Mouse (Mus musculus): ENCODE results near the gene Nucks1. TPM values are rescaled to one million over a fixed set of nuclear protein-coding genes. Genes with fewer than 3 reads are reported as not detected.
A peak's percentile ranks its signal among the peaks of the same experiment; 100 is the strongest.

The Nucks1 gene
- total RNA-seq, 2 experiments from 2014 or later = 158 to 166 TPM

GRCm38 (mm10) chr1:131964100-131964499 lies 53.8 kb downstream of the Nucks1 start:
- no peak for DNase-seq (ENCODE audit: low spot score in 2 of 2)

GRCm38 (mm10) chr1:131964580-131964979 lies 54.2 kb downstream of the Nucks1 start:
- DNase-seq (ENCODE audit: low spot score in 2 of 2) = no peak

- no peak for DNase-seq (ENCODE audit: low spot score in 2 of 2)
Measured at GRCm38 (mm10) chr1:131965818-131966217, 55.5 kb downstream of the Nucks1 start.

GRCm38 (mm10) chr1:131967336-131967735 lies 57.0 kb downstream of the Nucks1 start:
- DNase-seq (ENCODE audit: low spot score in 2 of 2) = no peak

GRCm38 (mm10) chr1:131968556-131968955 lies 58.2 kb downstream of the Nucks1 start:
- DNase-seq (ENCODE audit: low spot score in 2 of 2) = no peak

GRCm38 (mm10) chr1:131968983-131969382 lies 58.6 kb downstream of the Nucks1 start:
- DNase-seq (ENCODE audit: low spot score in 2 of 2) = no peak

- DNase-seq (ENCODE audit: low spot score in 2 of 2) = no peak
Measured at GRCm38 (mm10) chr1:131969825-131970224, 59.5 kb downstream of the Nucks1 start.

GRCm38 (mm10) chr1:131970322-131970660 lies 60.0 kb downstream of the Nucks1 start:
- DNase-seq (ENCODE audit: low spot score in 2 of 2) = no peak

- DNase-seq (ENCODE audit: low spot score in 2 of 2) = no peak
Measured at GRCm38 (mm10) chr1:131970661-131971520, 60.6 kb downstream of the Nucks1 start.

GRCm38 (mm10) chr1:131971771-131972497 lies 61.6 kb downstream of the Nucks1 start:
- no peak for DNase-seq (ENCODE audit: low spot score in 2 of 2)

- DNase-seq (ENCODE audit: low spot score in 2 of 2) = no peak
Measured at GRCm38 (mm10) chr1:131972498-131973334, 62.4 kb downstream of the Nucks1 start.

GRCm38 (mm10) chr1:131973991-131974390 lies 63.7 kb downstream of the Nucks1 start:
- DNase-seq (ENCODE audit: low spot score in 2 of 2) = no peak

GRCm38 (mm10) chr1:131976886-131977285 lies 66.6 kb downstream of the Nucks1 start:
- no peak for DNase-seq (ENCODE audit: low spot score in 2 of 2)

- DNase-seq (ENCODE audit: low spot score in 2 of 2) = no peak
Measured at GRCm38 (mm10) chr1:131980471-131980870, 70.1 kb downstream of the Nucks1 start.

- peak; percentile 47 to 80 for DNase-seq (ENCODE audit: low spot score in 2 of 2)
Measured at GRCm38 (mm10) chr1:131981378-131982013, 71.2 kb downstream of the Nucks1 start.

GRCm38 (mm10) chr1:131982907-131983306 lies 72.6 kb downstream of the Nucks1 start:
- peak; percentile 60 to 77 for DNase-seq (ENCODE audit: low spot score in 2 of 2)

- no peak for DNase-seq (ENCODE audit: low spot score in 2 of 2)
Measured at GRCm38 (mm10) chr1:131983806-131984205, 73.5 kb downstream of the Nucks1 start.

All from layer of hippocampus, adult 18-20 months (tissue).